Mouse (Mus musculus): ENCODE data around the gene Cmtm3.
"Not testable (repeated sequence)": the region's sequence is repeated elsewhere in the genome, so short reads cannot be mapped to it uniquely, and the experiment has no call there.

DNA sequence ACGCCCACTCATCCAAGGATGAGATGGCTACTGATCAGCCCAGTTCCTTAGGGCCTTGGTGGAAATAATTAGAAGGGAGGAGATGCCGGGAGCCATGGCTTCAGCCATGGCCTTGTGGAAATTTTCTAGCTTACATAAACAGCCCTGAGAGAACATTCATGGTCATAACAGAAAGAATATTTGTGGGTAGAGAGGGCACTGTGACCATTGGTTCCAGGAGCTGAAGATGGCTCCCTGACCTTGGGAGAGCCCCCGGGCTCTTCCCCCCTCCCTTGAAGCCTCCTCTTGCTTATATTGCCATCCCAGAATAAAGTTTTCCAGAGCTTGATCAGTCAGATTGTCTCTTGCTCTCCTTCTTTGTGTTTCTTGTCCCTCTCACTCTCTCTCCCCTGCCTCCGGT is 36.7 kb upstream of the Cmtm3 start:
- TF ChIP-seq GATA1, TAL1 (IDR thresholded peaks at IDR 0.05; ENCODE audit: low read length): not testable (repeated sequence)
